Mouse (Mus musculus): ENCODE results near the gene Cdon. TPM values are rescaled to one million over a fixed set of nuclear protein-coding genes. Genes with fewer than 3 reads are reported as not detected.

Gene Cdon
- polyA plus RNA-seq, 1 experiment from 2014 or later, result 1.0 TPM

GRCm38 (mm10) chr9:35533266-35533665, 112.3 kb downstream of the Cdon start:
- no peak overlapping the region for H3K4me3 ChIP-seq
- H3K27ac ChIP-seq, result no peak overlapping the region
- no peak overlapping the region for H3K9ac ChIP-seq
- no peak overlapping the region for H3K4me2 ChIP-seq
- H3K9me3 ChIP-seq (replicated peaks), result no peaks in the 10 kb centered on the region
- H3K27me3 ChIP-seq (replicated peaks), result no peaks in the 10 kb centered on the region
- H3K36me3 ChIP-seq, result no peaks in the 10 kb centered on the region
- no peak for ATAC-seq
- H3K4me1 ChIP-seq, result 0 out of 2 replicates have a peak, but pooled peaks cover 10% of the 10 kb centered on the region
- WGBS (ENCODE audit: insufficient replicate concordance), result 62% methylated on average over 9 of the region's 9 CpGs

- ATAC-seq, result peak; percentile 67
- Histone ChIP-seq H3K4me3 (no peak overlapping the region), H3K36me3 (no peaks in the 10 kb centered on the region), H3K4me2 (no peak overlapping the region), H3K4me1 (peaks cover 17% of the 10 kb centered on the region; the same call in 1 of the 2 replicates), H3K27ac (no peak overlapping the region), H3K9me3 (replicated peaks) (no peaks in the 10 kb centered on the region), H3K27me3 (replicated peaks) (no peaks in the 10 kb centered on the region), H3K9ac (no peak overlapping the region)
- WGBS (ENCODE audit: insufficient replicate concordance), result 7% methylated on average over 2 of the region's 2 CpGs
These were observed 114.2 kb downstream of the Cdon start for GRCm38 (mm10) chr9:35535110-35535509.

- 50% methylated on average over 4 of the region's 4 CpGs for WGBS (ENCODE audit: insufficient replicate concordance)
- peaks cover 17% of the 10 kb centered on the region; the same call in 1 of the 2 replicates for H3K4me1 ChIP-seq
- H3K27me3 ChIP-seq (replicated peaks), result no peaks in the 10 kb centered on the region
- H3K36me3 ChIP-seq, result no peaks in the 10 kb centered on the region
- no peak overlapping the region for H3K9ac ChIP-seq
- no peak for ATAC-seq
- H3K4me2 ChIP-seq, result no peak overlapping the region
- H3K9me3 ChIP-seq (replicated peaks), result no peaks in the 10 kb centered on the region
- no peak overlapping the region for H3K4me3 ChIP-seq
- no peak overlapping the region for H3K27ac ChIP-seq
These were observed 114.9 kb downstream of the Cdon start for GRCm38 (mm10) chr9:35535876-35536275.

- H3K4me1 ChIP-seq, result peaks cover 17% of the 10 kb centered on the region; the same call in 1 of the 2 replicates
- H3K9me3 ChIP-seq (replicated peaks), result no peaks in the 10 kb centered on the region
- H3K4me2 ChIP-seq, result no peak overlapping the region
- H3K4me3 ChIP-seq, result no peak overlapping the region
- no peak for ATAC-seq
- 68% methylated on average over 13 of the region's 13 CpGs for WGBS (ENCODE audit: insufficient replicate concordance)
- H3K27ac ChIP-seq, result no peak overlapping the region
- no peaks in the 10 kb centered on the region for H3K36me3 ChIP-seq
- H3K9ac ChIP-seq, result no peak overlapping the region
- H3K27me3 ChIP-seq (replicated peaks), result no peaks in the 10 kb centered on the region
These were observed 118.2 kb downstream of the Cdon start for GRCm38 (mm10) chr9:35539001-35539750.

- no peaks in the 10 kb centered on the region for H3K9me3 ChIP-seq (replicated peaks)
- WGBS (ENCODE audit: insufficient replicate concordance), result 70% methylated on average over 5 of the region's 5 CpGs
- H3K4me3 ChIP-seq, result no peak overlapping the region
- peaks cover 7% of the 10 kb centered on the region for H3K4me1 ChIP-seq
- no peak overlapping the region for H3K9ac ChIP-seq
- 0 out of 2 replicates have a peak, but pooled peaks cover 3% of the 10 kb centered on the region for H3K27me3 ChIP-seq (replicated peaks)
- H3K36me3 ChIP-seq, result no peaks in the 10 kb centered on the region
- H3K27ac ChIP-seq, result no peak overlapping the region
- no peak for ATAC-seq
- H3K4me2 ChIP-seq, result no peak overlapping the region
These were observed 120.1 kb downstream of the Cdon start for GRCm38 (mm10) chr9:35541024-35541423.

GRCm38 (mm10) chr9:35541488-35541887, 120.6 kb downstream of the Cdon start:
- 6% methylated on average over 6 of the region's 6 CpGs for WGBS (ENCODE audit: insufficient replicate concordance)
- Histone ChIP-seq H3K4me3 (no peak overlapping the region), H3K9me3 (replicated peaks) (no peaks in the 10 kb centered on the region), H3K4me1 (peaks cover 8% of the 10 kb centered on the region), H3K27ac (no peak overlapping the region), H3K9ac (no peak overlapping the region), H3K4me2 (no peak overlapping the region), H3K36me3 (no peaks in the 10 kb centered on the region), H3K27me3 (replicated peaks) (0 out of 2 replicates have a peak, but pooled peaks cover 3% of the 10 kb centered on the region)
- ATAC-seq, result 0 out of 2 replicates have a peak, but pooled peaks have one; percentile 35

GRCm38 (mm10) chr9:35541941-35542340, 121.0 kb downstream of the Cdon start:
- WGBS (ENCODE audit: insufficient replicate concordance), result 45% methylated on average over 6 of the region's 6 CpGs

GRCm38 (mm10) chr9:35543099-35543860, 122.4 kb downstream of the Cdon start:
- H3K27me3 ChIP-seq (replicated peaks), result peaks cover 3% of the 10 kb centered on the region; the same call in 1 of the 2 replicates

More at GRCm38 (mm10) chr9:35541941-35542340, 121.0 kb downstream of the Cdon start:
- Histone ChIP-seq H3K4me1 (peaks cover 11% of the 10 kb centered on the region), H3K27me3 (replicated peaks) (0 out of 2 replicates have a peak, but pooled peaks cover 3% of the 10 kb centered on the region), H3K27ac (no peak overlapping the region), H3K4me2 (no peak overlapping the region), H3K36me3 (no peaks in the 10 kb centered on the region), H3K4me3 (no peak overlapping the region), H3K9ac (no peak overlapping the region), H3K9me3 (replicated peaks) (no peaks in the 10 kb centered on the region)
- ATAC-seq, result no peak

GRCm38 (mm10) chr9:35544666-35545065, 123.7 kb downstream of the Cdon start:
- no peak overlapping the region for H3K4me3 ChIP-seq
- no peak overlapping the region for H3K27ac ChIP-seq
- H3K27me3 ChIP-seq (replicated peaks), result peaks cover 3% of the 10 kb centered on the region; the same call in 1 of the 2 replicates
- no peak overlapping the region for H3K9ac ChIP-seq
- 62% methylated on average over 2 of the region's 2 CpGs for WGBS (ENCODE audit: insufficient replicate concordance)
- no peaks in the 10 kb centered on the region for H3K9me3 ChIP-seq (replicated peaks)
- peaks cover 4% of the 10 kb centered on the region for H3K4me1 ChIP-seq
- H3K4me2 ChIP-seq, result no peak overlapping the region
- no peaks in the 10 kb centered on the region for H3K36me3 ChIP-seq
- ATAC-seq, result no peak

More at GRCm38 (mm10) chr9:35543099-35543860, 122.4 kb downstream of the Cdon start:
- no peak for ATAC-seq
- Histone ChIP-seq H3K36me3 (no peaks in the 10 kb centered on the region), H3K27ac (no peak overlapping the region), H3K4me3 (no peak overlapping the region), H3K9ac (no peak overlapping the region), H3K4me2 (no peak overlapping the region), H3K4me1 (peaks cover 11% of the 10 kb centered on the region), H3K9me3 (replicated peaks) (no peaks in the 10 kb centered on the region)
- WGBS (ENCODE audit: insufficient replicate concordance), result 72% methylated on average over 14 of the region's 14 CpGs

- peaks cover 4% of the 10 kb centered on the region for H3K4me1 ChIP-seq
- H3K27ac ChIP-seq, result no peak overlapping the region
- no peaks in the 10 kb centered on the region for H3K9me3 ChIP-seq (replicated peaks)
- no peaks in the 10 kb centered on the region for H3K36me3 ChIP-seq
- WGBS (ENCODE audit: insufficient replicate concordance), result 61% methylated on average over 12 of the region's 12 CpGs
- H3K4me3 ChIP-seq, result no peak overlapping the region
- H3K27me3 ChIP-seq (replicated peaks), result peaks cover 3% of the 10 kb centered on the region; the same call in 1 of the 2 replicates
- no peak for ATAC-seq
- H3K4me2 ChIP-seq, result no peak overlapping the region
- H3K9ac ChIP-seq, result no peak overlapping the region
These were observed 124.8 kb downstream of the Cdon start for GRCm38 (mm10) chr9:35545704-35546103.

GRCm38 (mm10) chr9:35546745-35547144, 125.8 kb downstream of the Cdon start:
- no peak for ATAC-seq
- Histone ChIP-seq H3K27me3 (replicated peaks) (peaks cover 3% of the 10 kb centered on the region; the same call in 1 of the 2 replicates), H3K9me3 (replicated peaks) (no peaks in the 10 kb centered on the region), H3K4me3 (no peak overlapping the region), H3K4me2 (peak overlapping the region; percentile 11; the same call in 1 of the 2 replicates), H3K36me3 (no peaks in the 10 kb centered on the region), H3K27ac (no peak overlapping the region), H3K9ac (no peak overlapping the region), H3K4me1 (peaks cover 4% of the 10 kb centered on the region)
- 14% methylated on average over 9 of the region's 9 CpGs for WGBS (ENCODE audit: insufficient replicate concordance)

- no peaks in the 10 kb centered on the region for H3K36me3 ChIP-seq
- H3K27me3 ChIP-seq (replicated peaks), result peaks cover 3% of the 10 kb centered on the region; the same call in 1 of the 2 replicates
- no peak overlapping the region for H3K9ac ChIP-seq
- ATAC-seq, result no peak
- peaks cover 4% of the 10 kb centered on the region for H3K4me1 ChIP-seq
- no peak overlapping the region for H3K4me2 ChIP-seq
- no peaks in the 10 kb centered on the region for H3K9me3 ChIP-seq (replicated peaks)
- no peak overlapping the region for H3K27ac ChIP-seq
- WGBS (ENCODE audit: insufficient replicate concordance), result 70% methylated on average over 9 of the region's 9 CpGs
- no peak overlapping the region for H3K4me3 ChIP-seq
These were observed 127.5 kb downstream of the Cdon start for GRCm38 (mm10) chr9:35548455-35548854.
